Mouse (Mus musculus): Measurements from ENCODE around the gene Zfp933. TPM values are rescaled to one million over a fixed set of nuclear protein-coding genes. Genes with fewer than 3 reads are reported as not detected.

The Zfp933 gene
- polyA plus RNA-seq, 1 experiment from 2014 or later: 6.1 TPM

GRCm38 (mm10) chr4:147884138-147884537 is 36.0 kb upstream of the Zfp933 start:
- ATAC-seq (replicated peaks; ENCODE audit: insufficient number of reproducible peaks, low FRiP score, low TSS enrichment, low read depth): no peak
- peaks cover 15% of the 10 kb centered on the region for H3K36me3 ChIP-seq (replicated peaks; ENCODE audit: control insufficient read depth, insufficient read depth, low read depth, low read length)

GRCm38 (mm10) chr4:147883041-147883440 is 34.9 kb upstream of the Zfp933 start:
- no peaks in the 10 kb centered on the region for H3K9me3 ChIP-seq (replicated peaks; ENCODE audit: control insufficient read depth, low read length)
- ATAC-seq (replicated peaks; ENCODE audit: insufficient number of reproducible peaks, low FRiP score, low TSS enrichment, low read depth) (no peak), DNase-seq (ENCODE audit: low spot score) (no peak)
- no peaks in the 10 kb centered on the region for H3K27me3 ChIP-seq (ENCODE audit: control insufficient read depth, insufficient read depth, low read length)
- 82% methylated on average over 6 of the region's 6 CpGs for WGBS
- H3K4me3 ChIP-seq (ENCODE audit: low read depth, low read length): no peak overlapping the region
- no peak overlapping the region for H3K27ac ChIP-seq (replicated peaks; ENCODE audit: low read depth, low read length)
- no peaks in the 10 kb centered on the region for H3K4me1 ChIP-seq (ENCODE audit: control insufficient read depth, insufficient read depth, low read length)
- no peak overlapping the region for H3K9ac ChIP-seq (replicated peaks; ENCODE audit: low read length)
- H3K36me3 ChIP-seq (replicated peaks; ENCODE audit: control insufficient read depth, insufficient read depth, low read depth, low read length): peaks cover 15% of the 10 kb centered on the region
- H3K4me2 ChIP-seq (ENCODE audit: low read depth, low read length): no peak overlapping the region

More at GRCm38 (mm10) chr4:147884138-147884537, 36.0 kb upstream of the Zfp933 start:
- DNase-seq (ENCODE audit: low spot score): no peak
- no peak overlapping the region for H3K4me2 ChIP-seq (ENCODE audit: low read depth, low read length)
- no peaks in the 10 kb centered on the region for H3K4me1 ChIP-seq (ENCODE audit: control insufficient read depth, insufficient read depth, low read length)
- H3K27ac ChIP-seq (replicated peaks; ENCODE audit: low read depth, low read length): no peak overlapping the region
- H3K27me3 ChIP-seq (ENCODE audit: control insufficient read depth, insufficient read depth, low read length): no peaks in the 10 kb centered on the region
- no peaks in the 10 kb centered on the region for H3K9me3 ChIP-seq (replicated peaks; ENCODE audit: control insufficient read depth, low read length)
- WGBS: 86% methylated on average over 3 of the region's 3 CpGs
- no peak overlapping the region for H3K9ac ChIP-seq (replicated peaks; ENCODE audit: low read length)
- no peak overlapping the region for H3K4me3 ChIP-seq (ENCODE audit: low read depth, low read length)

DNA sequence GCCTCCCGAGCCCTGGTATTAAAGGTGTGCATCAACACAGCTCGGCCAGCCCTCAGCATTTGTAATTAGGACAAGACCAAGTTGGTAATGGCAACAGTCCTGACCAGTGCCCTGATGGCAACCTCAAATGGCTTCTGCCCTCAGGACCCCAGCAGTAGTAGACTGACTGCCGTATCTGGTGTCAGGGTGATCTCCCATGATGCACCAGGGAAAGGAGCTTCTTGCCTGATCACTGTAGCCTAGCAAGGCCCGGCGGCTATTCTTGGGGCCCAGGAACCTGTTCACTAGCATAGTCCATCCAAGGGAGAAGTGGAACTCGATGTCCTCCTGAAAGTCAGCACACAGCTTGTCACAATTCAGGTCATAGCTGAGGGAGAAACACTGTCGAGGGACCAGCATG is 33.6 kb upstream of the Zfp933 start:
- no peak; the same call in 1 of the 2 replicates for ATAC-seq (replicated peaks; ENCODE audit: insufficient number of reproducible peaks, low FRiP score, low TSS enrichment, low read depth)
- no peaks in the 10 kb centered on the region for H3K27me3 ChIP-seq (ENCODE audit: control insufficient read depth, insufficient read depth, low read length)
- peaks cover 10% of the 10 kb centered on the region for H3K36me3 ChIP-seq (replicated peaks; ENCODE audit: control insufficient read depth, insufficient read depth, low read depth, low read length)
- no peak overlapping the region for H3K4me2 ChIP-seq (ENCODE audit: low read depth, low read length)
- H3K9ac ChIP-seq (replicated peaks; ENCODE audit: low read length): no peak overlapping the region
- no peaks in the 10 kb centered on the region for H3K4me1 ChIP-seq (ENCODE audit: control insufficient read depth, insufficient read depth, low read length)
- WGBS: 90% methylated on average over 7 of the region's 7 CpGs
- no peak overlapping the region for H3K27ac ChIP-seq (replicated peaks; ENCODE audit: low read depth, low read length)
- no peaks in the 10 kb centered on the region for H3K9me3 ChIP-seq (replicated peaks; ENCODE audit: control insufficient read depth, low read length)
- H3K4me3 ChIP-seq (ENCODE audit: low read depth, low read length): no peak overlapping the region
- DNase-seq (ENCODE audit: low spot score): no peak

- peaks cover 14% of the 10 kb centered on the region for H3K36me3 ChIP-seq (replicated peaks; ENCODE audit: control insufficient read depth, insufficient read depth, low read depth, low read length)
- H3K4me1 ChIP-seq (ENCODE audit: control insufficient read depth, insufficient read depth, low read length): no peaks in the 10 kb centered on the region
- DNase-seq (ENCODE audit: low spot score) (no peak), ATAC-seq (replicated peaks; ENCODE audit: insufficient number of reproducible peaks, low FRiP score, low TSS enrichment, low read depth) (no peak)
- H3K27me3 ChIP-seq (ENCODE audit: control insufficient read depth, insufficient read depth, low read length): no peaks in the 10 kb centered on the region
- no peaks in the 10 kb centered on the region for H3K9me3 ChIP-seq (replicated peaks; ENCODE audit: control insufficient read depth, low read length)
- H3K27ac ChIP-seq (replicated peaks; ENCODE audit: low read depth, low read length): no peak overlapping the region
- H3K4me2 ChIP-seq (ENCODE audit: low read depth, low read length): no peak overlapping the region
- WGBS: 67% methylated on average over 5 of the region's 5 CpGs
- no peak overlapping the region for H3K9ac ChIP-seq (replicated peaks; ENCODE audit: low read length)
- no peak overlapping the region for H3K4me3 ChIP-seq (ENCODE audit: low read depth, low read length)
Measured at GRCm38 (mm10) chr4:147879865-147880264, 31.7 kb upstream of the Zfp933 start.

- no peak overlapping the region for H3K9ac ChIP-seq (replicated peaks; ENCODE audit: low read length)
- no peaks in the 10 kb centered on the region for H3K27me3 ChIP-seq (ENCODE audit: control insufficient read depth, insufficient read depth, low read length)
- no peak for DNase-seq (ENCODE audit: low spot score)
- 67% methylated on average over 2 of the region's 2 CpGs for WGBS
- no peak for ATAC-seq (replicated peaks; ENCODE audit: insufficient number of reproducible peaks, low FRiP score, low TSS enrichment, low read depth)
- no peak overlapping the region for H3K27ac ChIP-seq (replicated peaks; ENCODE audit: low read depth, low read length)
- no peak overlapping the region for H3K4me2 ChIP-seq (ENCODE audit: low read depth, low read length)
- H3K36me3 ChIP-seq (replicated peaks; ENCODE audit: control insufficient read depth, insufficient read depth, low read depth, low read length): peaks cover 14% of the 10 kb centered on the region
- no peaks in the 10 kb centered on the region for H3K9me3 ChIP-seq (replicated peaks; ENCODE audit: control insufficient read depth, low read length)
- no peak overlapping the region for H3K4me3 ChIP-seq (ENCODE audit: low read depth, low read length)
- no peaks in the 10 kb centered on the region for H3K4me1 ChIP-seq (ENCODE audit: control insufficient read depth, insufficient read depth, low read length)
Measured at GRCm38 (mm10) chr4:147879456-147879855, 31.3 kb upstream of the Zfp933 start.

GRCm38 (mm10) chr4:147878537-147878936 is 30.4 kb upstream of the Zfp933 start:
- no peaks in the 10 kb centered on the region for H3K27me3 ChIP-seq (ENCODE audit: control insufficient read depth, insufficient read depth, low read length)
- H3K36me3 ChIP-seq (replicated peaks; ENCODE audit: control insufficient read depth, insufficient read depth, low read depth, low read length): peaks cover 14% of the 10 kb centered on the region
- no peak for DNase-seq (ENCODE audit: low spot score)
- no peak overlapping the region for H3K9ac ChIP-seq (replicated peaks; ENCODE audit: low read length)
- WGBS: 95% methylated on average over 9 of the region's 9 CpGs
- no peaks in the 10 kb centered on the region for H3K9me3 ChIP-seq (replicated peaks; ENCODE audit: control insufficient read depth, low read length)
- no peak overlapping the region for H3K27ac ChIP-seq (replicated peaks; ENCODE audit: low read depth, low read length)
- H3K4me1 ChIP-seq (ENCODE audit: control insufficient read depth, insufficient read depth, low read length): no peaks in the 10 kb centered on the region
- no peak overlapping the region for H3K4me3 ChIP-seq (ENCODE audit: low read depth, low read length)
- no peak overlapping the region for H3K4me2 ChIP-seq (ENCODE audit: low read depth, low read length)
- ATAC-seq (replicated peaks; ENCODE audit: insufficient number of reproducible peaks, low FRiP score, low TSS enrichment, low read depth): no peak

DNA sequence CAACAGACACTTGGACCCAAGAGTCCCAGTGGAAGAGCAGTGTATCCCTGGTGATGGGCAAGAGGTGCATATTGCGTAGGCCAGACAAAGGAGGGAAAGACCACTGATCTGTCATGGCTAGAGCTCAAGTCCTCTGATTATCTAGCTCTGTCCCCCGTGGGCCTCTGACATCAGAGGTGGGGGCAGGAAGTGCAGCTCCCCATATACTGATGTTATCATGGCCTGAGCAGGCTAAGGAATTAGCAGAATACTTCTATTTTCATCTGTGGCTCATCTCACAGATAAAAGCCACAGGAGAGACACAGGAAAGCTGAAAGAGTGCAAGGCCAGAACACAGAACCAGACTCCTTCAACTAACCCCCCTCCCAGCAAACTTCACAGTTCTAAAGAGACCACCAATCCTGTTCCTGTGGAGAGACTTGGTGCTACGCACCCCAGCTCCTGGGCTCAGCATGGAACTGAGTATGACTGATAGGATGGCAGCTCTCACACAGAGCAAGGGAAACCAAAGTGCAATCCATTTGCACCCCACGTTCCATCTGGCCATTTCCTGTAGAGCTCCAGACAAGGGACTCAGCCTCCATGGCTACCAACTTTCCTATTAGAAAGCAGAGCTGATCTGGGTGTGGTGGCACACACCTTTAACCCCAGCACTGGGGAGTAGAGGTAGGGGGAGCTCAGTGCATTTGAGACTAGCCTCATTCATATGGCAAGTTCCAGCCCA is 27.8 kb upstream of the Zfp933 start:
- no peak overlapping the region for H3K4me3 ChIP-seq (ENCODE audit: low read depth, low read length)
- peaks cover 9% of the 10 kb centered on the region for H3K36me3 ChIP-seq (replicated peaks; ENCODE audit: control insufficient read depth, insufficient read depth, low read depth, low read length)
- DNase-seq (ENCODE audit: low spot score) (no peak), ATAC-seq (replicated peaks; ENCODE audit: insufficient number of reproducible peaks, low FRiP score, low TSS enrichment, low read depth) (no peak)
- no peaks in the 10 kb centered on the region for H3K4me1 ChIP-seq (ENCODE audit: control insufficient read depth, insufficient read depth, low read length)
- no peaks in the 10 kb centered on the region for H3K27me3 ChIP-seq (ENCODE audit: control insufficient read depth, insufficient read depth, low read length)
- no peak overlapping the region for H3K9ac ChIP-seq (replicated peaks; ENCODE audit: low read length)
- no peaks in the 10 kb centered on the region for H3K9me3 ChIP-seq (replicated peaks; ENCODE audit: control insufficient read depth, low read length)
- H3K4me2 ChIP-seq (ENCODE audit: low read depth, low read length): no peak overlapping the region
- 85% methylated on average over 4 of the region's 4 CpGs for WGBS
- no peak overlapping the region for H3K27ac ChIP-seq (replicated peaks; ENCODE audit: low read depth, low read length)

GRCm38 (mm10) chr4:147869238-147869637 is 21.1 kb upstream of the Zfp933 start:
- Histone ChIP-seq H3K36me3 (replicated peaks; ENCODE audit: control insufficient read depth, insufficient read depth, low read depth, low read length) (peaks cover 2% of the 10 kb centered on the region), H3K27ac (replicated peaks; ENCODE audit: low read depth, low read length) (no peak overlapping the region)
- WGBS: 19% methylated on average over 5 of the region's 5 CpGs

More at GRCm38 (mm10) chr4:147869238-147869637, 21.1 kb upstream of the Zfp933 start:
- Histone ChIP-seq H3K9me3 (replicated peaks; ENCODE audit: control insufficient read depth, low read length) (no peaks in the 10 kb centered on the region), H3K4me1 (ENCODE audit: control insufficient read depth, insufficient read depth, low read length) (no peaks in the 10 kb centered on the region), H3K9ac (replicated peaks; ENCODE audit: low read length) (peak overlapping the region; percentile 58), H3K27me3 (ENCODE audit: control insufficient read depth, insufficient read depth, low read length) (no peaks in the 10 kb centered on the region), H3K4me3 (ENCODE audit: low read depth, low read length) (peak overlapping the region; percentile 67), H3K4me2 (ENCODE audit: low read depth, low read length) (peak overlapping the region; percentile 68)
- DNase-seq (ENCODE audit: low spot score) (no peak), ATAC-seq (replicated peaks; ENCODE audit: insufficient number of reproducible peaks, low FRiP score, low TSS enrichment, low read depth) (no peak)

All from embryonic facial prominence, embryonic 11.5 days (tissue).